Mouse (Mus musculus): ENCODE measurements at regions not wholly inside any gene's neighbourhood (a gene's known extent, or its start where the extent isn't known, plus 50 kb on each side); places are given as distances from the start of the nearest gene placed in this dataset.
A peak's percentile ranks its signal among the peaks of the same experiment; 100 is the strongest.

DNA sequence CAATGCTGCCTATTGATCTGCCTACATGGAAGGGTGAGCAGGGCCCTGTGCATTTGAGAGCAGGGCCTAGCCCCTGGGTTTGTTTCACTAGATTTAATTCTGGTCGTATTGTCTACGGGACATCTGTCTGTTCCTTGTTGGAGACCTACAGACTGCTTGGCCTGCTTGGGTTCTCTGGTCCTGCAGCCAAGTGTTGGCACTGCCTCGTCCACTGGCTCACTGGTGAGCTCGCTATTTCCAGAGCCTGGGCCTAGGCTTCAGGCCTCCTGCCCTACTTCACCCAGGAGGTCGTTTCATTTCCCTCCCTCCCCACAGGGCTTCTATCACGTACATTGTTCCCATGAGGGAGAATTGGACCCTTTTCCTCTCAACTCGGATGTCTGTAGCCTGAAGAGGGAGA is 62.2 kb upstream of the Blcap start:
- no peak for DNase-seq (ENCODE audit: low read depth, low spot score)

DNA sequence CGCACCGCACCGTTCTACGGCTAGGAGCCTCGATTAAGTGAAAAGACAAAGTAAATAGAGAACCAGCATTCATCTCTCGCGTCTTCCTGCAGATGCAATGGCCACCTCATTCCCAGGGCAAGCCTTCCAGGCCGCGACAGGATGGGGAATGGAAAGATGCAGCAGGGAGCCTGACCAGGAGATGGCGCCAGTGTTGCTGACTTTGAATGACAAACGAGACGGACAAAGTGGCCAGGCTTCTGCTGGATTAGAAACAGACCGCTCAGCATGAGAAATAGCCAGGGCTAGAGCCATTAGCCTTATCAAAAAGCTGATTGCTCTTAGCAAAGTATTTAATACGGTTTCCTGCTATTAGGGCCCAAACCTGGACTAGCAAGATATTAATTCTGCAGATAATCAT is 64.6 kb upstream of the Blcap start:
- DNase-seq (ENCODE audit: low read depth, low spot score) = peak; percentile 68

DNA sequence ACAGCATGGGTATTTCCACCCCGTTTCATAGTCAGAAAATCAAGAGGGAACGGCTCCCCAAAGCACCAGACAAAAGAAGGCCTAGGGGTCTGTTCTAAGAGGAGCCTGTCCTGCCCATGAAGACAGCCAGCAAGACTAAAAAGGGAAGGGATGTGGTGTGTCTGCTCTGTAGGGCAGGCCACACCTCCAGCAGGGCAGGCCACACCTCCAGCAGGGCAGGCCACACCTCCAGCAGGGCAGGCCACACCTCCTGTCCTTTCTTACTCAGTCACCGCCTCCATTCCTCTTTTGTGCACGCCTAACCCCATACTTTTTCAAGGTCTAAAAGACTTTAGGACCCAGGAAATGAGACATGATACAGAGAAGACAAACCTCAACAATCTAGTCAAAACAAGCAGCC is 69.8 kb upstream of the Blcap start:
- DNase-seq (ENCODE audit: low read depth, low spot score) = no peak

DNA sequence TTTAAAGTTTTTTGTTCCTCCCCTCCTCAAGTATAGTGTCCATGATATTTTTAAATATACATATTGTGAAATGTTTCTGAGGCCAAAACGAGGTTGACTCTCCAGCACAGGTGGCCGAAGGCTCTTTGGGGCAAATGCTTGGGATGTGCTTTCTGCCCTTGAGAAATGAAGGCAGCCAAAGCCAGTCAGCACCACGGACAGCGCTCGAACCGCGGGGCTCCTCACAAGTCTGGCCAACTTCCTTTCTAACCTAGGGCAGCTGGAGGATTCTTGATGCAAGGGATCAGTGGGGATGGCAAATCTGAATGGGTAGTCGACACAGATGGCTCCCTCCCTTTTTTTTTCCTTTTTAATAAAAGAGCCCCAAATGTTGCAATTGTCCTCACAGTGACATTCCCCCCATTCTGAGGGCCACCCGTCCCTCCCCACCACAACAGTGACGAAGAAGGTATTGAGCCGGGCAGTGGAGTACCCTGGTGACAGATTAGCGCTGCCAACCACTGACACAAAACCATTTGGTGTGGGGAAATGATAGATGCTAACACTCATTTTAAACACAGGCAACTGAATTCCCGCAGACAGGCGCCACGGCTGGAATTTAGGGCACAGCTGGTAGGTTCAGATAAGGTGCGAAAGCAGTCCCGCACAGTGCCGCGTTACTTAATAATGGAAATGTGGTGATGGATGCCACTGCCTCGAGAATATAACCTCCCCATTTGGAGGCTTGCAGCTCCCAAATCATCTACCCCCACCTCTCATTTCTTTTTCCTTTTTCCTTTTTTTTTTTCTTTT is 73.4 kb upstream of the Ctnnbl1 start:
- no peak for DNase-seq (ENCODE audit: low read depth, low spot score)

DNA sequence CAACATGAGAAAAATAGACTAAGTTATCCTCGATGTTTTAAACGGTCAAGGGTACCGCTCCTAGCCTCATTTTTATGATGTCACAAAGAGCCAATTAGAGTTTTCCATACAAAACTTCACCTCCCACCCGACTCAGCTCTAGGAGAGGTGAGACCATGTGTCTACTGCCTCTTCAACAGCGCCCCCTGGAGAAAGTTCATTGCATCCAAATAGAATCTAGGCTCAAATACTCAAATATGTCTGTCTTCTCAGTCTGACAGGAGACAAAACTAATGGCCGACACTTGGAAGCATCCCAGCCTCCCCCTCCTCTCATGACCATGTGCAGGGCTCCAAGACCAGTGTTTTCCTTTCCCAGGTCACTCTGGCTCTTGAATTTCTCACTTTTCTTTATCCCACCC is 72.7 kb upstream of the Ctnnbl1 start:
- DNase-seq (ENCODE audit: low read depth, low spot score) = no peak

DNA sequence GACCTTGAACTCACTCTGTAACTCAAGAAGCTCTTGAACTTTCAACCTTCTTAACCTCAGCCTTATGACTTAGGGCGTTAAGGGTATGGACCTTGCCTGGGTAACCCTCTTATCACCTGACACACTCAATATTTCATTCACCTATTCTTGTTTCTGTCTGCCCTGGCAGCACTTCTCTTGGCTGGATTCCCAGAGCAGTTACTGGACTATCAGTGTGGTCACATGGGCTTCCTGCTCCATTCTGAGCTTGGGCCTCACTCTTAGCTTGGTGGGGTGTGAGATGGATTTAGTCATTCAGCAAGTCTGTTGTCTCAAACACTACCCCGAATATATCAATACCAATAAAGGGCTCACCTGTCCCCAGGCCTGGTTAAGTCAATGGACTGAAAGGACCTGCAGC is 67.0 kb upstream of the Ctnnbl1 start:
- no peak for DNase-seq (ENCODE audit: low read depth, low spot score)

DNA sequence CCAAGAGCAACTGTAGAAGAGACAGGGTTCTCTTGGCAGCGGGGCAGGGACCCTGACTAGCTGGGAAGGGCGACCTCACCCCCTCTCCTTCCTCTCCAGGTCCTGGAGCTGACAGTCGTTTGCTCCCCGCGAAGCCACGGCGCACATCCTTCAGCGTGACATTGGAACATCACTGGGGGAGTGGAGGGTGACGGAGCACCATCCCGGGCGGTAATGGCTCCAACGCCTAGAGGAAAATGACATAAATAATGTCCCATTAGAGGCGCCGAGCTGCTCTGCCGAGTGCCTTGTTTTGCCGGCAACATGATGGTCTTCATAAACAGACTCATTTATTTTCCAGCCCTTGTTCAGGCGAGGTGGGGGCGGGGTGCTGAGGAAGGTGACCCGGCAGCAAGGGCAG is 62.3 kb upstream of the Ctnnbl1 start:
- no peak for DNase-seq (ENCODE audit: low read depth, low spot score)

DNA sequence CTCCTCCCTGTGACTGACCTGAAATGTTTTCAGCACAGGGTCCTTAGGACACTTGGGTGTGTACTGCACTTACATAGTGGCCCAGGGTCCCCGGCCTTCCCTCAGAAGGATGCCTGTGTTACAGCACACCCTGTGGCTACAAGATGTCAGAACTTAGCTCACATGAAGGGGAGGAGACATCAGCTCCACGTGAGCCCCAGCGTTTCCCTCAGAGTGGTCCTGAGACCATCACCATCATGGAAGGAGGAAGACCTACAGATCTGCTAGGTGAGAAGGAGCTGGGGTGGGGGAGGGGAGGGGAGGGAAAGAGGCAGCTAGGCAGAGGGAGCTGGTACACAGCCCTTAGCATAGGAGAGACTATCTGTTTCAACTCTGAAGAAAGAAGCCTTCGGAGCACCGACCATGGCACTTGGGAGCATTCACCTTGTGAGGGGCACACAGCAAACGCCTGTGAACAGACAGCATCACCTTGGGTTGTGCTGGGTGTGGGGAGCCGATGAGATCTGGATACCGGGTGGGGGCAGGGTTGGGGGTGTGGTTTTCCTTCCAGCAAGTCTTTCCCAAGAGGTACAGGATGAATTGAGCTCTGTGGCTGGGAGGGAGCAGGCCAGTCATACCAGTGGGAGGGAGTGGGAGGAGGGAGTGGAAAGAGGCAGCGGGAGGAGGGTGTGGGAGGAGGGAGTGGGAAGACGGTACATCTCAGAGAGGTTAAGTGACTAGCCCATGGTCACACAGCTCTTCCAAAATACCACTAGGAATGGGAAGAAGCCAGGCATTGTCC is 60.6 kb upstream of the Ctnnbl1 start:
- DNase-seq (ENCODE audit: low read depth, low spot score) = no peak

DNA sequence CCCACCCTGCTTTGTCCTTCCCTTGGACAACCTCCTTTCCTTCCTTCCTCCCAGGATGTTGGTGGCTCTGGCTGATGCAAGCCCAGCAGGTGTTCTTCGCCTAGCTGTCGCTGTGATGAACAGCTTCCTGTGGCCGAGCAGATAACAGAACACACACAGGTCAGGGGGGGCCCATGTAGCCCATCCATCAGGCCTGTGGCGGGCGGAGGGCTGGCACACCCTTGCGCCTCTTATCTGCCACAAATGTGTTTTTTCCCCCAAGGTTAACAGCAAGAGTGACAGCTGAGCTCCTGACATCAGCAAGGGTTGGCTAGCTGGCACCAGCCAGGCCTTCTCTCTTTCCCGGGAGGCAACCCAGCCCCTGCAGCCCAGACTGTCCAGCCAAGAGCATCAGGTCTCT is 59.9 kb upstream of the Ctnnbl1 start:
- DNase-seq (ENCODE audit: low read depth, low spot score) = no peak

DNA sequence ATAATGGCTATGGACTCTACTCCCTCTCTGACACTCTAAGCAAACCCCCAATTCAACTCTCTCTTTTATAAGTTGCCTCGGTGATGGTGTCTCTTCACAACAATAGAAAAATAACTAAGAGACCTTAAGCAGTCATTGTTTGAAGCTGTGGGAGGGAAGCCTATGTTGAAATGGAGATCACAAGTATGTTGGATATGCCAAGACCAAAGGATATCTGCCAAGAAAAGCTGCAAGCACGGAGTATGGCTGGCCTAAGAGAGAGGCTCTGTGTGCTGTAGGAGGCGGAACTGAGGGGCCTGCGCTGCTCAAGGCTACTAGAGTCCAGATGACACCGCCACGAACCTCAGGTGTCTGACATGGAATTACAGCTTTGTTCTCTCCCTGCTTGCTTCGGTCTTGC is 55.3 kb upstream of the Ctnnbl1 start:
- no peak for DNase-seq (ENCODE audit: low read depth, low spot score)
